Mouse (Mus musculus) gonadal fat pad, adult 2 months (tissue): ENCODE results near the gene Pllp. TPM values are rescaled to one million over a fixed set of nuclear protein-coding genes. Genes with fewer than 3 reads are reported as not detected.

Experiments
- DNase-seq: peaks from one replicate; pipeline ENCODE4 v3.0.0-alpha.2; 2012; ENCODE audit warnings: low read depth
- polyA plus RNA-seq: library from polyadenylated mRNA; depleted of rRNA; stranded (reverse); fragments of >200 nt; gene quantifications from 2 replicates; pipeline ENCODE4 v1.2.3, GENCODE M21; 2012

Gene Pllp
- polyA plus RNA-seq, 1 experiment, result 33.0 TPM

DNA sequence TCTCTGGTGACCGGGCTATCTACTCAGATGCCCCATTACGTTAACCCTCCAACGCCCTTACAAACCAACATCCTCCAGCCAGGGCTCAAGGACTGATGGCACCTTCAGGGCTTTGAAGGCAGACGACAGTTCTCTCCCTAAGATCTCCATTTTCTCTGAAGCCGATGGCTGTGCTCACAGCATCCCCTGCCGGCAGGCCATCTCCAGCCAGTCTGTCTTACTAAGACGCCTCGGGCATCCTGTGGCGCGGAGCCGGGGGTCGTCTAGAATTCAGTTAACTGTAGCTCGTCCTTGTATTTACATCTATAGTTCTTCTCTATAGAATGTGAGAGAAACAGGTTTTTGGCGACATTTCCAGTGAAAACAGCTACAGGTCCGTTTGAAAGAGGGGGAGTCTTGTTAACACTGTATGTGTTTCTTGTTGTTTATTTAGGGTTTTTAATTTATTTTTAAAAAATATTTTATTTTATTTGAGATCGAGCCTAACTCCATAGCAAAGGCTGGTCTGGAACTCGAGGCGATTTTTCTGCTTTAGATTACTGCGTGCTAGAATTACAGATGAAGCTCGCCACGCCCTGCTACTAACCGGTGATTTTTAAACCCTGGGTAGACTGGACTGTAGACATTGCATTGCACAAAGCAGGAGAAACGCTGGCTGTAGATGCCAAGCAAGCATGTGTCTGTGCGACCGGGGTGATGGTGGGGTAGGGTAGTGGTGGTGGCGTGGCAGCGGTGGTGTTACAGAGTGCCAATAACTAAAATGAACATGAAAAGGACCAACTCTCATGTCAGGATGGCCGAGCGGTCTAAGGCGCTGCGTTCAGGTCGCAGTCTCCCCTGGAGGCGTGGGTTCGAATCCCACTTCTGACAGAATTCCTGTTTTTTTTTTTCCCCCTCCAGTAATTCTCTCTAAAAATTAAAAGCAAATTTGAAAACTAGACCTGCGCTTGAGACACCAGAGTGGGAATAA, 7.1 kb upstream of the Pllp start:
- DNase-seq, result no peak

DNA sequence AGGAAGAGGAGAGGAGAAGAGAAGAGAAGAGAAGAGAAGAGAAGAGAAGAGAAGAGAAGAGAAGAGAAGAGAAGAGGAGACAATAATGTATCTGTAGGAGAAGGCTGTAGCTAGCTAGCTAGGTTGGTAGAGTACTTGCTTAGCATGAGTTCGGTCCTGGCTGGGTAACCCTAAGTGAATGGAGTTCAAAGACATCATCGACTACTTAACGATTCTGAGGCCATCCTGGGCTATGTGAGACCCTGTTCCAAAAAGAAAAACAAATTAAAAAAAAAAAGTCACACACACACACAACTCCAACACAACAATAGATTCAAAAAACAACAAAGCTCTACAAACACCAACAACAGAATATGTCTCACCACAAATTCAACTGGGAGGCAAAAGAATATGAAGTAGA, 6.1 kb upstream of the Pllp start:
- no peak for DNase-seq

DNA sequence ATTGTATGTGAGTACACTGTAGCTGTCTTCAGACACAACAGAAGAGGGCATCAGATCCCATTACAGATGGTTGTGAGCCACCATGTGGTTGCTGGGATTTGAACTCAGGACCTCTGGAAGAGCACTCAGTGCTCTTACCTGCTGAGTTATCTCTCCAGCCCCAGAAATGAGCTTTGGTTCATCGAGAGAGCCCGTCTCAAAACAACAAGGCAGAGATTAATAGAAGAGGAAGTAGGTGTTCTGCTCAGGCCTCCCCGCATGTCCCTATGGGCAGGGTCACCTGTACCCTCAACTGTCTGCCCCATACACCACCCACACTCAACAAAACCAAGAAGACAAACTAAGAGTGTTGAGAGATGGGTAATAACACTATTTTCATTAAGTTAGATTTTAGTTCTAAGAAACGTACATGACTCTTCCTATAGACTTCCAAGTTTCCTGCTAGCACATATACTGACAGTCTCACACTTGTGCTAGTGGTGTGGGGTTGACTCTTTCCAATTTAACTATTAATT, 4.4 kb upstream of the Pllp start:
- no peak for DNase-seq

DNA sequence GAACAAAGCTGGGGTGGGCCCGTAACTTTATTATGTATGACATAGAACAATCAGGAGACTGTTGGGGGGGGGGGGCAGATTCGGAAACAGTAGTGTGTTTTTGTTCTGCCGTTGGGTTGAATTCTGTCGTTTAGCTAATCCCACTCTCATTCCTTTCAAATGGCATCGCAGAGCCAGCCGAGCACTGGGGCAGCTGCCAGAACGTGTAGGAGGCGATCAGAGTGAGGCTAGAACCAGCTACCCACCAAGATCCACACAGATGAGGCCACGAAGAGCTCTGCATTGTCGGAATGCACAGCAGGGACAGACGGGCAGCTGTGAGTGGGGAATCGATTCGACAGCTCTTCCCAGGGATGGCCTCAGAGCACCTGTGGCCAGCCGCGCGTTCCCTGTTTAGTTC, 3.3 kb upstream of the Pllp start:
- no peak for DNase-seq

DNA sequence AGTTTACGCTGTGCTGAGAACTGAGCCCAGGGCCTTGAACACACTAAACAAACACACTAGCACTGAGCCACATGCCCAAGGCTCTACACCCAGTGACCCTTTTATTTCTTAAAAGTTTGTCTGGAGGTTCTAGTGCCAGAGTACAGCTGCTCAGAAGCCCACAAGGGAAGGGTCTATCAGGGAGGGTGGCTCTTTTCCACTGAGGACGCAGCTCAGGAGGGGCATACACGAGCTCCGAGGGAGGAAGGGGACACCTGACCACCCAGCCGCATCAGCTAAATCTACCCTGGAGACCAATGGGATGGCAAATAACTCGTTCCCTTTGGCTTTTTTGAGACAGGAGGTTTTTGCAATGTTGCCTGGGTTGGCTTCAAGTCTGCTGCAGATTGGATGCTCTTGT, 1.9 kb upstream of the Pllp start:
- DNase-seq, result no peak

DNA sequence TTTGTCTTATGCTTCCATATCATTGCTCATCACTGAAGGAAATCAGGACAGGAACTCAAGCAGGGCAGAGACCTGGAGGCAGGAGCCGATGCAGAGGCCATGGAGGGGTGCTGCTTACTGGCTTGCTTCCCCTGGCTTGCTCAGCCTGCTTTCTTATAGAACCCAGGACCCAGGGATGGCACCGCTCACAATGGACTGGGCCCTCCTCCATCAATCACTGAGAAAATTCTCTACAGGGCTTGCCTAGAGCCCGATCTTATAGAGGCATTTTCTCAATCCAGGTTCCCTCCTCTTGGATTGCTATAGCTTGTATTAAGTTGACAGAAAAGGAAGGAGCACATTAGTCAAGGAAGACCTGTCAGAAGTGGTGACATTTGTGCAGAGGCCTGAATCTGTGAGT, 488 bp upstream of the Pllp start:
- no peak for DNase-seq

DNA sequence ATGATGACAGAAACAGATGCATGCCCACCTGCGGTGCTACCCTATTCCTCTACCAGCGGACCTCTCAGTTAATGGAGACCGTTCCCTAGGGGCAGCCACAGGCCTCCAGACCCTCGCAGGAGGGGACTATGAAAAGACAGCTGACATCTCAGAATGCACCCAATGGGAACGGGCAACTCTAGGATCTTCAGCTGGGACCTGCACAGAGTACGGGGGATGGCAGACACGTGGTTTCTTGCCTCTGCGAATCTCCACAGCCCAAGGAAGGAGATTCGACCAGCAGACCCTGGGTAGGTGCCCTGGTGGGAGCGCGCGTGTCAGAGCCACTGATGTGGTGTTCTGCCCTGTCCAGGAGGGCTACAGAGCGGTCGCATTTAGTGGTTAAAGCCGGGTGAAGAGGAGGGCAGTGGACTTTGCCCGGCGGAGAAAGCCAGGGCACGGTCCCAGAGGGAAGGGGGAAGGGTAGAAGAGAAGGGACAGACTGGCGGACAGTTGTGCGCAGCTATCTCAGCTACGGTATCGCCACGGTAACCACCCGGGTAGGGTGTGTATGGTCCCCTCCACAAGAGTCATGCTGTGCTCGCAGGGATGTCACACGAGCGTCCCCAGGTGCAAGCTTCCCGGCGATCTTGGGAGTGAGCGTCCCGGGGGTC, 611 bp downstream of the Pllp start:
- DNase-seq, result no peak

DNA sequence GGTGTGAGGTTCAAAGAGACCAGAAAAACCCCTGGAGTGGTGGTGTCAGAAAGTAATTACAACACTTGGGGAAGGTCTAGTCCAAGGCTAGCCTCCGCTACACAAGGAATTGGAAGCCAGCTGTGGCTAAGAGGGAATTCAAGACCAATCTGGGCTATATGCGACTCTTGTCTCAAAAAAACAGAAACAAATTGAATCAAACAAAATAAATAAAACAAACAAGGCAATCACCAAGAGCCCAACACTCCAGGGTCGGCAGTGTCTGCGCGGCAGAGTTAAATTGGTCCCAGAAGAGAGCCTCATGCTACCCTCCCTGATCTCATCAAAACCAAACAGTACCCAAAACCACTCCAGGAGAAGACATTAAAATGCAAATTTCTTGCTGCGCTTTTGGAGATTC, 1.4 kb downstream of the Pllp start:
- DNase-seq, result no peak

DNA sequence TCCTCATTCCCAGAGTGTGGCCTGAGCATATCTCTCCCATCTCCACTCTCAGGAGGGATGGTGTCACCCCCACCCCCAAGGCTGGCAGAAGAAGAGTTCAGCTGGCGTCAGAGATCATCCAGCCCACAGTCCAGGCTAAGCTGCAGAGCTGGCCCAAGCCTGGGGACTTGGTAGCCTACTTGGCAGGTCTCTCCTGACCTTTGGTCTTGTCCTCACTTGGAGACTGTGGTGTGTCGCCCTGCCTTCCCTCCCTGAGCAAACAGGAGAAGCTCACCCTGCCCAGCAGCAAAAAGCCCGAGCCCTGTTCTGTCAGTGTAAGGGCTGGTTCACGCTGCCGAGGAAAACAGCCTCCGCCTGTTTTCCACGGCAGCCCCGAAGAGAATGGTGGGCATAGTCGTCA, 10.1 kb downstream of the Pllp start:
- DNase-seq, result no peak

DNA sequence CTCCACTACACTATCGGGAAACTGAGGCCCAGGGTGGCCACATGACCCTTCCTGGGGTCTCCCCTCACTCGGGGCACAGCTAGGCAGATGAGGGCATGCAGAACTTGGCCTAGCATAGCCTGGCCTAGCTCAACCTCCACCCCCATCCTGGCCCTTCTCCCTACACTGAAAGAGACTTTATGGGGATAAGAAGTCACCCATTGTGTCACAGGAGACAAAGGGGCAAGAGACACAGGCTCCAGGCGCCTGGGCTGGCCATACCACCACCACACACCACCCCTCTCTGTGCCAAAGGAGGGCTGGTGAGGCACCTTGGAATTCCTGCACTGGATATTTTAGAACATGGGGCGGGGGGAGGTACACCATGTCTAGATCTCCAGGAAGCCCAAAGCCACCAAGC, 11.8 kb downstream of the Pllp start:
- no peak for DNase-seq

DNA sequence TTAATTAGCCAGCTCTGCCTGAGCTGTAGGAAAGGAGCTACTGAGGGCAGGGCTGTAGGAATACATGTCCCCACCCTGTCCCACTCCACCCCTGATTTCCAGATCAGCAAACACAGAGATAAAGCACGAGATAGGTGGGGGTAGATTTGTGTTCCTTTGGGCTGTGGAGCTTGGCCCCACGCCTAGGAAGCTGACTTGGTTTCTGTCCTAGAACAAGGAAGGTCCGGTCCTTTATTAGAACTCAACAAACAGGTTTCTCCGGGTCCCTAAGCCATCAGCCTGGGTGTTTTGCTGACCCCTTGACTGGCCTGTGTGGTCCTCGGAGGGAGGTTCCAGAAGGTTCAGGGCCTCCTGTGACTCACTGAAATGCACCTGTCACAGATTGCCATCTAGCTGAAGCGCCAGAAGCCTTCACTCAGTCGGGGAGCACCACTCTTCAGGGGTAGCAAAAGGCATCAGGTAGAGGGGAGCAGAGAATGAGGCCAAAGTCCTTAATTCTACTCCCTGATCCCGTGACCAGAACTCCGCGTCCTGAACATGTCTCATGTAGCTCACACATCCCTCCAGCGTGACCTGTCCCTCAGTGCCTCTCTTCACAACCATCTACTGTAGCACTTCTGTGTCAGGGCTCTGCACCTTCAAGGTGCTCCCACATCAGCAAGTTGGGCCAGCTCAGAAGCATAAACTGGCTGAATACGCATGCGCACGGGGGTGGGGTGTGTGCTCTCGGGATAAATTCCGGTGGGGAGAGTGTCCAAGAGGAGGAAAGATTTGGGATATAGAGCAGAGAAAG, 13.2 kb downstream of the Pllp start:
- no peak for DNase-seq

DNA sequence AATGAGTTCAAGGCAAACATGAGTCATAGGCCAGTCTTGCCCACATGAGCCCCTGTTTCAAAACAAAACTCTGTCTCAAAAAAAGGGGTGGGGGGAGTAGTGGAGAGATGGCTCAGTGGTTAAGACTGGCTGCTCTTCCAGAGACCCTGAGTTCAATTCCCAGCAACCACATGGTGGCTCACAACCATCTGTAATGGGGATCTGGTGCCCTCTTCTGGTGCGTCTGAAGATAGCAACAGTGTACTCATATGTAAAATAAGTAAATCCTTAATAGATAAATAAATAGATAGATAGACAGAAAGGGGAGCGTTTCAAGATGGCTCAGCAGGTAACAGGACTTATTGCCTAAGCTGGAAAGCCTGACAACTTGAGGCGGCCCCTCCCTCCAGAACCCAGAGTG, 15.7 kb downstream of the Pllp start:
- DNase-seq, result no peak

DNA sequence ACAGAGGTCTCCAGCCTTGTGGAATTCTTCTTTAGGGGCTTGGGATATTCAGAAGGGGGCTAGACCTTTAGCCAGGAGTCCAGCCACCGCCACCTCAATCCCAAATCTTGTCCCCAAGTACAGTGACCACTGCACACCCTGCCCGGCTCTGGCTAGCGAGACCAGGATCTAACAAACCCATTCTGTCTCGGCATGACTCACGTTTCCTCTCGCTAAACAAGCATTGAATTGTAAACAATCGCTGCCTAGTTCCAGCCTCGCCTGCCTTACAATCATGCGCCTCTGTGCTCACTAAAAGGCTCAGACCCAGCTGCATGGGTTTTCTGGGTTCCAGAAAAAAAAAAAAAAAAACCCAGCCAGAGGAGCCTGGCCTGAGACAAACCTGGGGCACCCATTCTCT, 17.5 kb downstream of the Pllp start:
- DNase-seq, result no peak

DNA sequence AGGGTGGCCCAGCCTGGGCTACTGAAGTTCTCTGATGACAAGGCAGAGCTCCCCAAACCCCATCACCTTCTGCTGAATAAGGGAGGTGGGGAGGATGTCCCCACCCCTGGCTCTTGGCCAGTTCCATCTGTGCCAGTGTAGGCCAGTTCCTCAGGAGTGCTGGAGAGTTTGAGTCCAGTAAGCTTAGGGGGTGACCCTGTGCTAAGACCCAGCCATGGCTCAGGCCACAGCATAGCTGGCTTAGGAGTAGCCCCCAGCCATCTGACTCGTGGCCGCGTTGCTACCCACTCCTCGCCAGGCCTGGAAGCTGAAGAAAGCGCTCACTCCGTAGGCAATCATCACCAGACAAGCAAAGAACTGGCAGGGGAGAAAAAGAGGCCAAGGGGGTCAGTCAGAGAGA, 20.2 kb downstream of the Pllp start:
- no peak for DNase-seq

DNA sequence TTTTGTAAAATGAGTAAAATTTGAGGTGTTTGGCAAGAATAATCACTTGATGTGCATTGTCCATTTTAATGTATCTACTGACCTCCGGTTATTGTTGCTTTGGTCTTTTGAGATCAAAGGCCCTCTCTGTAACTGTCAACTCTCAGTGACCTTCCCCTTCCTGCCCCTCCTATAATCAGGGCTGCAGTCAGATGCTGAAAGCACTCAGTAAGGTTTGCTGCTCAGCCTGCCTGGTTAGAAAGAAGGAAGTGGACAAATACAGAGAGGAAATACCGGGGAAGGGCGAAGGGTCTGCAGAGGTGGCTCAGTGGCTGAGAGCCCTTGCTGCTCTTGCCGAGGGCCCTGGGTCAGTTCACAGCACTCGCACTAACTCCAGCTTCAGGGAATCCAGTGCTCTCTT, 21.7 kb downstream of the Pllp start:
- no peak for DNase-seq

DNA sequence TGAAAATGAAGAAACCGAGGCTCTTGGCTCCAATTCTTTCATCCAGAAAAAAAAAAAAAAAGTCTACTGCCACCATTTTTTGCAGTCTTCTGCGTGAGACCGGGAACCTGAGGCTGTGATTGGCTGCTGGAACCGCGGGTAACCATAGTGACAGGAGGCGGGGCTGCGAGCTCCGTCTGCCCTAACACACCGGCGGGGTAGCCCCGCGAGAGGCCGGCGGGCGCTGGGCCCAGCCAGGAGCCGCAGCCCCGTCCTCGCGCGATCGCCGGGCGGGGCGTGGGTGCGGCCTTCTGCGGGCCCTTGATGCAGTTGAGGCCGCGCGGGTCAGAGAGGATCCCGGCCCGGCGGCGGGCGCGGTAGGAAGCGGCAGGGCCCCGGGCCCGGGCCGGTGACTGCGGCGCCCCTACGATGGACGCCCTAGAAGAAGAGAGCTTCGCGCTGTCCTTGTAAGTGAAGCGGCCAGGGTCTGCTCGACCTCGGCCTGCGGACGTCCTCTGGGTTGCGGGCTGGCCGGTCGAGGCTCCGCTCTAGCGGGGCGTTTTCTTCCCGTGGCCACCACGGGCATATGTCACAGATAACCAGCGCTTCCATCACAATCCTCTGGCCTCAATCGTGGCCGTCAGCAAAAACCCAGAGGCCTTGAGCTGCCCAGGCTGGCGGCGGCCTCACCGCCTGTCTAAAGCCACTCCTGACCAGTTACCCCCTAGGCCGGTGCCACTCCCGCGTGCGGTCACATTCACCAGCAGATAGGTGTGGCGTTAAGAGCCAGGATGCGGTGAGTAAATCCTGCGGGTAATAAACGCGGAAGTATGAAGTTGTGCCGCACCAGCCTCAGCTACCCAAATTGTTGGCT, 29.4 kb downstream of the Pllp start, which contains the start of gene Arl2bp:
Arl2bp (plus strand) TSS at position 145 of the 853 bp plus-strand sequence.
- no peak for DNase-seq

DNA sequence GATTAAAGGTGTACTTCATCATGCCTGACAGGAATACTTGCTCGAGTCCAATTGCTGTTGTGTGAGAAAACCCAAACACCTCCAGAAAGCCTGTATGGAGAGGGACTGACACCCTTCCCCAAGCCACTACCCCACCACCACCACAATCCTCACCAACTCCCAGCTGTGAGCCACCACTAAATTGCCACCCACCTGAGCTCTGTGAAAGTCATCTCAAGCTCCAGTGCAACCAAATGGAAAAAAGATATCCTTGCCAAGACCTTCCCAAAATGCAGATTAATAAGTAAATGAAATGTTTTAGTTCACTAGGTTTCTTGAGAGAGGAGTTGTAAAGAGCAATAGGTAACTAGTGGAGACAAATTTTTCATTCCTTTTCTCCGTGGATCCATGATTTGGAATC, 31.4 kb downstream of the Pllp start:
- DNase-seq, result no peak

DNA sequence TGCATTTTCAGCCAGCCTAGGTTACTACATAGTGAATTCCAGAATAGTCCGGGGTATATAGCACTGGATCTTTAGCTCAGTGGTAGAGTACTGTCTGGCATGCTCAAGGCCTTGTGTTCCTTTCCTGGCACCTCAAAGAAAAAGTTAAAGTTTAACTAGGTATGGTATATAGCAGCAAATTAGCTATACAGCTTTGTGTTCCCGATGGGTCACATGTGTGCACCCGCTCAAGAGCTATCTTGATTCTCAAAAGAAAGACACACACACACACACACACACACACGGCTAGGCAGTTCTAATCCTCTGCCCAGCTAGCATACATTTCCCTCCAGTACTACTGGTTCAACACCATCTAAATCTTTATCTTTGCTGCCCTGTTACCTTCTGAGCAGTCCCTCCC, 35.7 kb downstream of the Pllp start:
- DNase-seq, result no peak

DNA sequence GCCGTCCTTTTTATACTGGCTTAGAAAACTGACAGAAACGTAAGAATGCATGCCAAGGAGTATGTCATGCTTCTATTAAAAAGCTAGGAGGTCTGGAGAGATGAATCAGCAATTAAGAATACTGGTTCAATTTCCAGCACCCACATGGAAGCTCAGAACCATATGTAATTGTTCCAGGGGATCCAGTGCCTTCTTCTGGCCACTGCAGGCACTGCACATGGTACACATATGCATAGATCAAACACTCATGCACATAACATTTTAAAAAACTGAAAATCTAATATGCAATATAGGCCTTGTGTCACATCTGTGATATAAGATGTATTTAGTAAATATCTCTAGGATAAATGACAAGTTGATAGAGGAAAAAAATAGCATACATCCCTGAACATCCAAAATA, 38.0 kb downstream of the Pllp start:
- DNase-seq, result no peak

DNA sequence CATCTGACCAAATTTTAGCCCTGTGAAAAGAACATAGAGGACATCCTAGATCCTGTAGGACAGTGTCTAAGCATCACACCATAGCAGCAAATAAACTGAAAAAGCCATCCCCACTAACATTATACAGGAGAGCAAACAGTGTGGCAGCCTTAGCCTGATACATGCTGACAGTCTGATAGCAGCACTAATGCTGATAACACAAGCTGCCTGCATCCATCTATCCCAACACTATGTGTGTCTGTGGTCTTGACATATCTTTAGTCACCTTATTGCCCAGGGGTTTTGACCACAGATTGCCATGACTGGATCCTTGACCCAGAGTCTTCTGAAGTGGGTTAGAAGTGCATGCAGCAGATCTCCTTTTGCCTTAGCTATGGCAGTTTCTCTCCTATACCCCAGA, 41.1 kb downstream of the Pllp start:
- no peak for DNase-seq

DNA sequence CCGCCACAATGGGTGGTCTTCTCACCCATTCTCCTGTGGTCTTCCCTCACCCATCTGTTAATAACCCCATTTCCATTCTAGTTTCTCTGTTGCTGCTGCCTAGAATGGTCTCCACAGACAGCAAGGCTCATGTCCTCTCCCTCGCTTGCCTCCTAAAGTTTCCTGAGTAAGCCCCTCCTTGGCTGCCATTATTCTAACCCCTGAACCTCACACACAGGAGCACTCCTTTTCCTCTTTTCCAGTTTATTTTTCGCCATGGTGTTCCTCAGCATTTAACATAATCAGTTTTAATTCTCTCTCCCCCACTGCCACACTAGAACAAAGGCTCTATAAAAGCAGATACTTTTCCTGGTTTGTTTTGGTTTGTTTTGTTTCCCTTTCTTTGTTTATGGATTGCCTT, 43.1 kb downstream of the Pllp start:
- no peak for DNase-seq
